Mouse (Mus musculus): ENCODE results near the gene Ctrb1.

DNA sequence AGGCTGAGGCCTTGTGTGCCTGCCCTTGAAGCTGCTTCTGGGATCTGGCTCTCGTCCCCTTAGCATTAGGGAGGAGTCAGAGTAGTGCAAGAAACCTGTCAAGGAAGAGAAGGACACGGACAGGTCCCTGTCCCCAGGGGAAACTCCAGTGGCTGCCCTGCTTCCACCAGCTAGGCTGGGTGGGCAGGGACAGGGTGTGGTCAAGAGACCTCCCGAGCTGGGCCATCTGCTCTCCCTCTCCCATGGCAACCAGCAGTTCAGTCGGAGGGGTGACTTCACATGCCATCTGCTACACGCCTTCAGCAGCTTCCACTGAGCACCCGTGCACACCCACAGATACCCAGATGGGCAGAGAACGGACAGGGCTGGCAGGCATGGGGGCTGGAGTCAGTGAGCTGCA, 45.5 kb upstream of the Ctrb1 start:
- TF ChIP-seq GATA1 (IDR thresholded peaks at IDR 0.05; ENCODE audit: borderline replicate concordance, low read length) (no peak), CTCF (IDR thresholded peaks at IDR 0.05; ENCODE audit: low read depth, low read length) (no peak)

Measured in G1E (cell line).